Mouse (Mus musculus): Measurements from ENCODE around the gene Tex101. TPM values are rescaled to one million over a fixed set of nuclear protein-coding genes. Genes with fewer than 3 reads are reported as not detected.

Tex101 gene
- polyA plus RNA-seq, 1 experiment, result not detected

DNA sequence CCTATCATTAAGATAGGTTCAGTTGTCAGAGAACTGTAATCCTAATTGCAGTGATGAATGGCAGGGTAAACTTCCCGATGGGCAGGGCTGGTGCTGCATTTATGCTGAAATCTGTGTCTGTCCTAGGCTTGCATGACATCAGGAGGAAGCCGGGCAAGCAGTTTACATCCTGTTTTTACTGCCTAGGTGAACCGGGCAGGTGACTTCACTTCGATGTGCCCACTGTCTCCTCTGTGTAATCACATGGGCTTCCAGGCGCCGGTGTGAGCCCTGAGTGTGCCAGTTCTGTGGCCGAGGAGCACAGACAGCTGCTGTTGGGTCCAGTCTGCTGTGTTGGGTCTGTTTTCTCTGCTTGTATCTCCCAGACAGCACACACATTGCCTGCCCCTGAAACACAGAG lies 30.0 kb downstream of the Tex101 start:
- Histone ChIP-seq H3K4me3 (ENCODE audit: low read depth, low read length) (no peak overlapping the region), H3K27me3 (ENCODE audit: control insufficient read depth, insufficient read depth, low read length) (no peaks in the 10 kb centered on the region), H3K36me3 (ENCODE audit: control insufficient read depth, insufficient read depth, low read length) (no peaks in the 10 kb centered on the region), H3K27ac (ENCODE audit: insufficient read depth, low read depth, low read length) (no peak overlapping the region), H3K4me1 (ENCODE audit: control insufficient read depth, insufficient read depth, insufficient read length, low read length) (no peaks in the 10 kb centered on the region)
- WGBS, result 33% methylated on average over 7 of the region's 7 CpGs
- TF ChIP-seq POLR2A (IDR thresholded peaks at IDR 0.05; ENCODE audit: low read depth, low read length), result no peak
- TF ChIP-seq CTCF (IDR thresholded peaks at IDR 0.05; ENCODE audit: extremely low read depth, insufficient read length, insufficient replicate concordance, low read depth, low read length), result no peak

GRCm38 (mm10) chr7:24644996-24645395 lies 31.5 kb downstream of the Tex101 start:
- 68% methylated on average over 7 of the region's 7 CpGs for WGBS
- no peaks in the 10 kb centered on the region for H3K4me1 ChIP-seq (ENCODE audit: control insufficient read depth, insufficient read depth, insufficient read length, low read length)

DNA sequence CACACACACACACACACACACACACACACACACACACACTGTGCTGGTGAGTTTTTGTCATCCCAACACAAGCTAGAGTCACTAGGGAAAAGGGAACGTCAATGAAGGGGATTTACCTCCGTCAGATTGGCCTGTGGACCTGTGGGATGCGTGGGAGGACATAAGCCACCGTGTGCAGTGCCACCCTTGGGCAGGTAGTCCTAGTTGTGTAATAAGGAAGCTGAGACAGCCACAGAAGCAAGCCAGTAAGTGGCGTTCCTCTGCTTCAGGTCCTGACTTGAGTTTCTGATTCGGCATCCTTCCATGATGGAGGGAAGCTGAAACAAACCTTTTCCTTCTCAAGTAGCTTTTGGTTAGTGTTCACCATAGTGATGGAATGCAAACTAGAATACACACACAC lies 32.0 kb downstream of the Tex101 start:
- Histone ChIP-seq H3K4me3 (ENCODE audit: low read depth, low read length) (no peak overlapping the region), H3K27me3 (ENCODE audit: control insufficient read depth, insufficient read depth, low read length) (0 out of 2 replicates have a peak, but pooled peaks cover 5% of the 10 kb centered on the region), H3K27ac (ENCODE audit: insufficient read depth, low read depth, low read length) (no peak overlapping the region), H3K4me1 (ENCODE audit: control insufficient read depth, insufficient read depth, insufficient read length, low read length) (no peaks in the 10 kb centered on the region), H3K36me3 (ENCODE audit: control insufficient read depth, insufficient read depth, low read length) (no peaks in the 10 kb centered on the region)
- 68% methylated on average over 6 of the region's 6 CpGs for WGBS
- TF ChIP-seq CTCF (IDR thresholded peaks at IDR 0.05; ENCODE audit: extremely low read depth, insufficient read length, insufficient replicate concordance, low read depth, low read length), result no peak
- TF ChIP-seq POLR2A (IDR thresholded peaks at IDR 0.05; ENCODE audit: low read depth, low read length), result no peak

More at GRCm38 (mm10) chr7:24644996-24645395, 31.5 kb downstream of the Tex101 start:
- no peak overlapping the region for H3K27ac ChIP-seq (ENCODE audit: insufficient read depth, low read depth, low read length)
- no peaks in the 10 kb centered on the region for H3K36me3 ChIP-seq (ENCODE audit: control insufficient read depth, insufficient read depth, low read length)
- TF ChIP-seq POLR2A (IDR thresholded peaks at IDR 0.05; ENCODE audit: low read depth, low read length) (no peak), CTCF (IDR thresholded peaks at IDR 0.05; ENCODE audit: extremely low read depth, insufficient read length, insufficient replicate concordance, low read depth, low read length) (no peak)
- 0 out of 2 replicates have a peak, but pooled peaks cover under 1% of the 10 kb centered on the region for H3K27me3 ChIP-seq (ENCODE audit: control insufficient read depth, insufficient read depth, low read length)
- H3K4me3 ChIP-seq (ENCODE audit: low read depth, low read length), result no peak overlapping the region

DNA sequence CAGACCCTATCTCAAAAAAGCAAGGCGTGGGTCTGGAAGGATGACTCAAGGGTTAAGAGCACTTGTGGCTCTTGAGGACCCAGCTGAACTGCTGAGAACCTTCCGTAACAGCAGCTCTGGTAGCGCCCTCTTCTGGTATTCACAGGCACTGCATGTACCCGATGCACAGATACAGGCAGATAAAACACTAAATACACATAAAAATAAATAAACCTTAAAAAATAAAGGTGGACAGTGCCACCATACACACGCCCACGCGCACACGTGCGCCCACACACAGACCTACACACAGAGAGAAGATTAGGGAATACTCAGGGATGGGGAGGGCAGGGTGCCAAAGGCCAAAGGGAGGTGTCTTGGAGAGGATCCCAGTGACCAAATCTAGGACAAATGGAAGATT lies 34.0 kb downstream of the Tex101 start:
- Histone ChIP-seq H3K4me1 (ENCODE audit: control insufficient read depth, insufficient read depth, insufficient read length, low read length) (peaks cover 8% of the 10 kb centered on the region), H3K4me3 (ENCODE audit: low read depth, low read length) (no peak overlapping the region), H3K27ac (ENCODE audit: insufficient read depth, low read depth, low read length) (no peak overlapping the region), H3K27me3 (ENCODE audit: control insufficient read depth, insufficient read depth, low read length) (peaks cover 13% of the 10 kb centered on the region), H3K36me3 (ENCODE audit: control insufficient read depth, insufficient read depth, low read length) (no peaks in the 10 kb centered on the region)
- 6% methylated on average over 9 of the region's 9 CpGs for WGBS
- TF ChIP-seq POLR2A (IDR thresholded peaks at IDR 0.05; ENCODE audit: low read depth, low read length) (no peak), CTCF (IDR thresholded peaks at IDR 0.05; ENCODE audit: extremely low read depth, insufficient read length, insufficient replicate concordance, low read depth, low read length) (peak; percentile 84; the same call in 1 of the 2 replicates)

GRCm38 (mm10) chr7:24640450-24640849 lies 36.0 kb downstream of the Tex101 start:
- TF ChIP-seq POLR2A (IDR thresholded peaks at IDR 0.05; ENCODE audit: low read depth, low read length) (no peak), CTCF (IDR thresholded peaks at IDR 0.05; ENCODE audit: extremely low read depth, insufficient read length, insufficient replicate concordance, low read depth, low read length) (no peak)
- Histone ChIP-seq H3K27me3 (ENCODE audit: control insufficient read depth, insufficient read depth, low read length) (peaks cover 23% of the 10 kb centered on the region), H3K4me1 (ENCODE audit: control insufficient read depth, insufficient read depth, insufficient read length, low read length) (peaks cover 8% of the 10 kb centered on the region), H3K4me3 (ENCODE audit: low read depth, low read length) (no peak overlapping the region), H3K27ac (ENCODE audit: insufficient read depth, low read depth, low read length) (no peak overlapping the region), H3K36me3 (ENCODE audit: control insufficient read depth, insufficient read depth, low read length) (no peaks in the 10 kb centered on the region)
- 62% methylated on average over 13 of the region's 13 CpGs for WGBS

GRCm38 (mm10) chr7:24638026-24638856 lies 38.2 kb downstream of the Tex101 start:
- H3K36me3 ChIP-seq (ENCODE audit: control insufficient read depth, insufficient read depth, low read length), result no peaks in the 10 kb centered on the region
- H3K4me3 ChIP-seq (ENCODE audit: low read depth, low read length), result peak overlapping the region; percentile 61
- no peak overlapping the region for H3K27ac ChIP-seq (ENCODE audit: insufficient read depth, low read depth, low read length)
- TF ChIP-seq POLR2A (IDR thresholded peaks at IDR 0.05; ENCODE audit: low read depth, low read length), result no peak
- no peak for TF ChIP-seq CTCF (IDR thresholded peaks at IDR 0.05; ENCODE audit: extremely low read depth, insufficient read length, insufficient replicate concordance, low read depth, low read length)
- WGBS, result 2% methylated on average over 35 of the region's 35 CpGs
- H3K4me1 ChIP-seq (ENCODE audit: control insufficient read depth, insufficient read depth, insufficient read length, low read length), result peaks cover 8% of the 10 kb centered on the region
- H3K27me3 ChIP-seq (ENCODE audit: control insufficient read depth, insufficient read depth, low read length), result peaks cover 23% of the 10 kb centered on the region

DNA sequence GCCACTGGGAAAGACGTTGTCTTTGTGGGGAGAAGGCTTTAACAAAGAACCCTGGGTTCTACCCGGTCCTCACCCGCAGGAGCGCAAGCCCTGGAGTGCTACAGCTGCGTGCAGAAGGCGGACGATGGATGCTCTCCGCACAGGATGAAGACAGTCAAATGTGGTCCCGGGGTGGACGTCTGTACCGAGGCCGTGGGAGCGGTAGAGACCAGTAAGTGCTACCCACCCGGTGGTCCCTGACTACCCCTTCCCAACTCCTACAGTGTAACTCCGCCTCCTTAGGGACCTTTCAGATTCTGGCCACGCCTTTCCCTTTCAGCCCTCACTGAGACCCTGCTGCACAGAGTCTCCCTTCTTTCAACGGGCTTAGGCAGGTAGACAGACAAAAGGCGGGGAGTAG lies 39.4 kb downstream of the Tex101 start:
- 7% methylated on average over 18 of the region's 18 CpGs for WGBS
- Histone ChIP-seq H3K36me3 (ENCODE audit: control insufficient read depth, insufficient read depth, low read length) (no peaks in the 10 kb centered on the region), H3K4me1 (ENCODE audit: control insufficient read depth, insufficient read depth, insufficient read length, low read length) (peaks cover 8% of the 10 kb centered on the region), H3K4me3 (ENCODE audit: low read depth, low read length) (no peak overlapping the region), H3K27me3 (ENCODE audit: control insufficient read depth, insufficient read depth, low read length) (peaks cover 23% of the 10 kb centered on the region), H3K27ac (ENCODE audit: insufficient read depth, low read depth, low read length) (no peak overlapping the region)
- TF ChIP-seq POLR2A (IDR thresholded peaks at IDR 0.05; ENCODE audit: low read depth, low read length) (no peak), CTCF (IDR thresholded peaks at IDR 0.05; ENCODE audit: extremely low read depth, insufficient read length, insufficient replicate concordance, low read depth, low read length) (no peak)

Measured in small intestine, adult 2 months (tissue).